Mouse (Mus musculus) left cerebral cortex, postnatal 14 days (tissue): ENCODE data around the gene Hapln4. TPM values are rescaled to one million over a fixed set of nuclear protein-coding genes. Genes with fewer than 3 reads are reported as not detected.
A peak's percentile ranks its signal among the peaks of the same experiment; 100 is the strongest.
"Not testable (repeated sequence)": the region's sequence is repeated elsewhere in the genome, so short reads cannot be mapped to it uniquely, and the experiment has no call there.

ENCODE experiments used
- DNase-seq, 2 experiments: peaks; one replicate each; pipeline ENCODE4 v3.0.0; 2021 to 2022; ENCODE audit warnings: low spot score in 2 of 2, mixed read lengths in 1 of 2
- intact Hi-C: fragments of 180-260 bp; cut with DNase I; formaldehyde crosslinking; loops from one replicate; pipeline ENCODE4 v1.15.1; 2025
- long read RNA-seq, 2 experiments: library from polyadenylated mRNA; stranded (forward); transcript quantifications; one replicate each; pipeline ENCODE4 v2.0.0; 2021
- total RNA-seq, 2 experiments: library from RNA; stranded (reverse); gene quantifications; 2 replicates each; pipeline ENCODE4 v1.2.3; 2021

Hapln4 gene
- total RNA-seq, result 10 to 100 TPM; 17.9 to 20.9 TPM
- long read RNA-seq, experiment 1, transcript Hapln4-201 (5 exons, 3,648 nt), result major isoform, 19 of 33 reads
- long read RNA-seq, experiment 1, partial matches to known transcripts, result 13 of 33 reads
- long read RNA-seq, experiment 1, other reads (novel, unspliced or antisense), result 1 of 33 reads
- long read RNA-seq, experiment 2, transcript Hapln4-201 (5 exons, 3,648 nt), result major isoform, 8 of 19 reads
- long read RNA-seq, experiment 2, partial matches to known transcripts, result 9 of 19 reads
- long read RNA-seq, experiment 2, other reads (novel, unspliced or antisense), result 2 of 19 reads

DNA sequence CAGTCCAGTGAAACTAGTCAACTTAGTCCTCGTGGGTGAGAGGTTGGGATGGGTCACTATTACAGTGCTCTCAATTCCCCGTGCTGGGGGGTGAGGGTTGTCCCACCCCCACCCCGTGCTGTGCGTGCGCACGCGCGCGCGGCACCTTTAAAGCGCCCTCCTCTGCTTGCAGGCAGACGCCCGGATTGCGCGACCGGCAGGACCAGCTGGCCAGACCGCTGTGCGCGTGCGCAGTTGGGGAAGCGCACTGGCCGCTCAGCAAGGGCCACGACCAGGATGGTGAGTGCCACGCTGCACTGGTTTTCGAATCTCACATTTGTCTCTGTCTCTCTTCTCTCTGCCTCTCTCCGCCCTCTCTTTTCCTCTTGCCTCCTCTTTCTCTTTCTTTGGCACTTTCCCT is at the start of gene Hapln4:
Gene Hapln4, plus strand, starts transcription at position 173 of the 400 bp plus-strand sequence.
- no peak for DNase-seq

DNA sequence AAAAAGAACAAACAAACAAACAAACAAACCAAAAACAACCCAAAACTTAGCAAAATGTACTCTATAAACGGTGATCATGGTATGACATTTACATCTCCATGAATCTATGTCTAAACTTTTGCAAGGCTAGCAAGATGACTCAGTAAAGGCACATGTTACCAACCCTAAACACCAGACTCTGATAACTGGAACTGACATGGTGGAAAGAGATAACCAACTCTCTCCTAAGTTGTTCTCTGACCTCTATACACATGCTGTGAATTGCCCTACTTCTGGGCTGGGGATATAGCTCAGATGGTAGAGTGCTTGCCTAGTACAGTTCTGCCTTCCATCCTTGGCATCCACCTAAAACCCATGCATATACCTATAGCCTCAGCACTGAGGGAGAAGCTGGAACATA is 45.3 kb upstream of the Hapln4 start:
- no peak for DNase-seq
- intact Hi-C loops, result no loop called here

More for the DNA sequence above, at the start of gene Hapln4:
- intact Hi-C loops, result no loop called here

DNA sequence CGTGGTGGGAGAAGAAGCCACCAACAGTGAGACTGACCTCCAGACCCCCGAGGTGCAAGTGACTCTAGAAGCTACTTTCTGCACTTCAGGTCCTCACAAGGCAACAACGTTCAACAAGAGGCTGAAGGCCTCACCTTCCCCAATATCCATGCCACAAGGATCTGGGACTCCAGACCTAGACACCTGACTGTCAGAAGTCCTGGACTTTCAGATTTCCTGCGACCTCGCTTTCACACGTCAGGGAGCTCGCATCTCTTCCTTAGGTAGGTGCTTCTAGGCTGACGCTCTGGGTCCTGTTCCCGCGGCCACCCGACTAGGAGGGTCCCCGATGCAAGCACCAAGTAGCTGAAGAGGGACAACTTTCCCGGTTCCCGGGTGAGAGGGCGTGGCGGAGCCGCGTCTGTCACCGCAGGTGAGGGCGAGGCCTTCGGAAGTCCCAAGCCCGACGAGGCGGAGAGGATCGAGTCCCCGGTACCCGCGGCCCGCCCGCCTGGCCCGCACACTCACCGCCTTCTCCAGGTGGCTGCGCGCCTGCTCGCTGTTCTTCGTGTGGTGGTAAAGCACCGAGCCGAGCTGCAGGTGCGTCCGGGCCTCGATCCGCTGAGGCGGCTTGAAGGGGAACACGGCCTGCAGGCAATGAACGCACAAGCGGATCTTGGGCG is 41.2 kb upstream of the Hapln4 start:
- DNase-seq, result peak in 1 of 2 experiments; percentile 36
- intact Hi-C loops, result no loop called here

DNA sequence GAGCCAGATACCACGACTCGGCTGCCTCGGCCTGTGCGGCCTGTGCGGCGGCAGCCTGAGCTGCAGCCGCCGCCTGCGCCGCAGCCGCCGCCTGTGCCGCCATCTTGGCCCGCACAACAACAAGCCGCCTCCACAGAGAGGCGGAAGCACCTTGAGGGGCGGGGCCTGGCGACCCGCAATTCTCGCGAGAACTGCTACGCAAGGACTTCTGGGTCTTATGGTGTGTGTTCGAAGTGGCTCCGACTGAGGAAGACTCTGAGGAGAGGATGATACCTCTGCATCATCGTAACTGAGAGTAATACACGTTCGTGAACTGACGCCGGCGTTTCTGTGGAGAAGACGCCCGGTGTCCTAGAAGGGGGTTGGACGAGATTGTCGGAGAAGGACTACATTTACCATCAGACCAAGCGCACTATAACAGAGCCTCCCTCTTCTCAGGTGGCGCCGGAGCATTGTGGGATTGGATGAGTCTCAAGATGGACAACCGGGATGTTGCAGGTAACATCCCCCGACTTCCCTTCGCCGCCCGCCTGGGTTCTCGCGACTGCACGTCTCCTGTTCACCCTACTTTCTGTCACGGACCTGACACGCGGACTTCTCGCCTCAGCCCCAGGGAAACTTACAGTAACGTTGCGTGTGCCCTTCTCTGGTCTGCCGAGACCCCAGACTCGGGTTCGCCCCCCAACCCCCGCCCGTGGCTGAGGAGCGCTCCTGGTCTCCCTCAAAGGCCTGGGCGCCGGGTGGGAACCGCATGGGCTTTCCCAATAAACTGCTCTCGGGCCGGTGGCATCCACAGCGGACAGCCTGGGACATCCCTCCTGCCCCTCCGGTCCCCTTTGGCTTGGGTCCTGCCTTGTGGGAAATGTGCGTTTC is 40.4 kb upstream of the Hapln4 start, which contains the start of the genes Mau2 and Sugp1:
Gene Mau2, minus strand, starts transcription at position 152 of the 873 bp plus-strand sequence.
Gene Sugp1, plus strand, starts transcription at position 231 of the 873 bp plus-strand sequence.
- intact Hi-C loops, result no loop called here
- peak; percentile 94 to 97 for DNase-seq

DNA sequence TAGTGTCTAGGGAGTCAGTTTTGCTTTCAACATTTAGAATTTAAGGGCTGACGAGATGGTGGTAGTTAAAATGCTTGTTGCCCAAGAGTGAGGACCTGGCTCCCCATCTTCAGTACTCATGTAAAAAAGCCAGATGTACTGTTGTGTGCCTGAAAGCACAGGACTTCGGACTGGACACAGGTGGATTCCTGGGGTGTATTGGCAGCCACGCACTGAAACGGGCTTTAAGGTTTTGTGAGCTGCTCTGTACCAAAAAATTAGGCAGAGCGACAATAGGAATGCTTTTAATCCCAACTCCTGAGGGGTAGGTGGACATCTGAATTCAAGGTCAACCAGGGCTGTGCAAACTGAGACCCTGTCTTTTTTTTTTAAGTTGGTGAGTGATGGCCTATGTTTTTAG is 39.3 kb upstream of the Hapln4 start:
- no peak for DNase-seq
- intact Hi-C loops, result no loop called here

DNA sequence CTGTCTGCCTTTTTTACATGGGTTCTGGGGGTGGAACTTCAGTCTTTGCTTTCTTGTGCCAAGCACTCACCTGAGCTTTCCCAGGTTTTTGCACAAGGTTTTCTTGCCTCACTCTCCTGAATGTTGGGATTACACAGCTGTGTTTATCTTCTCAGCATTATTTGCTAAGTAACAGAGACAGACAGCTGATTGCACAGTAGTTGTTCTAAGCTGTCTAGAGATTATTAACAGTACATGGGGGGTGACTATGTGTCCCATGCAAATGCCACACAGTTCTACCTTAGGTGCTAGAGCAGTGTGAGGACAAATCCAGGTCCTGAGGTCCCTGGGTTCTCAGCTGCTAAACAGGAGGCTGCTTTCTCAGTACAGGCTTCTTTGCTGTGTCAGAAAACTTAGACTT is 33.6 kb upstream of the Hapln4 start:
- DNase-seq, result no peak
- intact Hi-C loops, result no loop called here

DNA sequence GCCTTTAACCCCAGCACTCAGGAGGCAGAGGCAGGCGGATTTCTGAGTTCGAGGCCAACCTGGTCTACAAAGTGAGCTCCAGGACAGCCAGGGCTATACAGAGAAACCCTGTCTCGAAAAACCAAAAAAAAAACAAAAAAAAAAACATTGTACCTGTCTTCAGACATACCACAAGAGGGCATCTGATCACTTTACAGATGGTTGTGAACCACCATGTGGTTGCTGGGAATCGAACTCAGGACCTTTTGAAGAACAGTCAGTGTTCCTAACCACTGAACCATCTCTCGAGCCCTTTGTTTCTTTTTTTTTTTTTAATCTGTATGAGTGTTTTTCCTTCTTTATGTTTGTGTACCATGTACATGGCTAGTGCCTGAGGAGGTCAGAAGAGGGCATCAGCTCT is 32.8 kb upstream of the Hapln4 start:
- DNase-seq, intact Hi-C loops: not testable (repeated sequence)

DNA sequence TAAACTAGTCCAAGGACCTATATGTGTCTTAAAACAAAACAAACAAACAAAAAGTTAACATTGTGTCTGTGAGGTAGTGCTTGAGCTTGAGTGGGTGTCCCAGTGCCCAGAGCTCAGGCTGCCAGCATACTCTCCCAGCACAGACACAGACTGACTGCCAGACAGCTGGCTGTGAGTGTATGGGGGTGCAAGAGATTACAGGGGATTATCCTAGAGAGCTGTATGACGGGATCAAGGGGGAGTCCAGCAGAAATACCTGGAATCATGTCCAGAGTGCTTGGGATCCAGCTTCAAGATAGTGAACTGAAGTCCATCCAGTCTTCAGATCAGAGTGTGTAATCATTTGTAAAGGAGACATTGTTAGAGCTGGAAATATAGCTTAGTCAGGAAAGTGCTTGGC is 25.5 kb upstream of the Hapln4 start:
- DNase-seq, result no peak
- intact Hi-C loops, result no loop called here

DNA sequence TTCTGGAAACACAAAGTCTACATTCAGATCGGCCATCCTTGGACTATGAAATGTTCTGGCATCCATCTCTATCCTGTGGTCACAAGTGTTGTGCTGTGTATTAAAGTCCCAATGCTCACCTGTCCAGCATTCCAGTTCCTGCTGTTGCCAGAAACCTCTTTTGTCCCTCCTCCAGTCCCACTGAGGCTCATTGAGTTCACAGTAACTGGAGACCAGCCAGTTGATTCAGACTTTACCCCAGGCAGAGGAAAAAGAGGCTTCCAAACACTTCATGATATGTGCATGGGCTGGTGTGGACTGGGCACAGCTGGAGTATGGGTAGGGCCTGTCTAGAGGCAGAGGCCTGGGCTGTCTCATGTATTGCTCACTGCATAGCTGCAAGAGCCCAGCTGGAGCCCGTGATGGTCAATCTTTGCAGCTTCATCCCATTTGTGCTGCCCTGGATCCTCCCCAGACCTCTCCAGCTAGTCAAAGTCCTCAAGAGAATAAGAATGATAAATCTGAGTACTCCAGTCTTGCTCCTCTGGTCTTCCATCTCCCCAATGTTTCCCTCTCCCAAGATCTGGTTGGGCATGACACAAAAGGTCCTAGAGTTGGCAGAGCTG is 11.3 kb upstream of the Hapln4 start:
- intact Hi-C loops, result no loop called here
- no peak for DNase-seq

DNA sequence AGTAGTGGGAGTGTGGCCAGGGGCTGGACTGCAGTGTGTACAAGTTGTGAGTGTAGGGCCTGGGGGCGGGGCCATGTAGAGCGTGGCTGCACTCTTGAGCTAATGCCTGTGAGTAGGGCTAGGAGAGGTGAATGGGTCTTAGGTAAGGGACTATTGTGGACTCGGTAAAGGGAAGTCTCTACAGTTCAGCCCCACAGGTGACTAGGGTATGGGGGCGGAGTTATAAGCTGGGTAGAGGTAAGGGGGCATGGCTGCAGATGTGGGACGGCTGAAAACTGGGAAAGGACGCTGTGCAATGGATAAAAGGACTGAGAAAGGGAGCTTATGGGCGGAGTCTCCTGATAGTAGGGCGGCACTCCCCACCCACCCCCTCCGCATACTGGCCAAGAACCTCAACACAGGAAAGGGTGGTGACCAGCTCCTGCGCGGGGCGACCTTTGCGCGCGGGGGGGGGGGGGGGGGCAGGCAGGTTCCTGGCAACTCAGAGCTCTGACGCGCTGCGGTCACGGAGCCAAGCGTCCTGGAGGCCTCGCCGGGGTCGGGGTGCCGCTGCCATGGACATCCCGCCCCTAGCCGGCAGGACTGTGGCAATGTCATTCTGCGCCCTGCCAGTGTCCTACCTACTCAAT is 10.7 kb upstream of the Hapln4 start, which contains the start of gene Tm6sf2:
Gene Tm6sf2, plus strand, starts transcription at position 484 of the 629 bp plus-strand sequence.
- no peak for DNase-seq
- intact Hi-C loops, result no loop called here

DNA sequence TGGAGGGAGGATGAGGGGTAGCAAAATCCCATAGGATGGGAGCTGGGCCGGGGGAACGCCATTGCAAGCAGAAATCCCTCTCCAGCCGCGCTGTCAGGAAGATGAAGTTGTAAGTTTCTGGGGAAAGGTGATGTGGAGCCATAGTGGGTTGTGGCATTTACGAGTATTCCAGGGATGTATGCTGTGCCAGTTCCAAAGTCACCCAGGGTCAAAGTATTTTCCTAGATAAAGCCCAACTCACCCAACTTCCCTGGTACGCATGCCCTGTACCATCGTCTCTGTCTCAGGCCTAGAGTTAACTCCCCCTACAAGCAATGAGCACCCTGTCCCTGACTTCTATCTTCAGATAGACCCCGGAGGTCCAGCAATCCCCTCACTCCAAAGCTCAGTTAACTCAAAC is 10.1 kb upstream of the Hapln4 start:
- intact Hi-C loops, result no loop called here

DNA sequence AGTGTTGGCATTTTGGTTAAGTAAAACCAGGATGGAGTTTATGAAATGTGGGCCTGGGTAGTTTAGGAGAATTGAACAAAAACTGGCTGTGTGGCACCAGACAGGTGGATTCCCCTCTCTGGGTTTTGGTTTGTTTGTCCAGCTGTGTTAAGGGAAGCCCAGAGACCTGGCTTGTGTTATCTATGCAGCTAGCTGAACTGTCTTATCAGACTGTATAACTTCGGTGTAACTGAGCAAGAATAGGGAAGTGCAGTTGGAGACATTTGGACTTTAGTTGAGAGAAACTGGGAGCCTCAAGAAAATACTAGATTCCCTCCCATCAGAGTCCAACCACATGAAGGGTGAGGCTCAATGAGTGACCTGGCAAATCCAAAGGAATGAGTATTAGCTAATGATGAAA is 9.6 kb upstream of the Hapln4 start:
- intact Hi-C loops, result no loop called here
- DNase-seq, result no peak

More for the DNA sequence above, 10.1 kb upstream of the Hapln4 start:
- DNase-seq, result no peak

DNA sequence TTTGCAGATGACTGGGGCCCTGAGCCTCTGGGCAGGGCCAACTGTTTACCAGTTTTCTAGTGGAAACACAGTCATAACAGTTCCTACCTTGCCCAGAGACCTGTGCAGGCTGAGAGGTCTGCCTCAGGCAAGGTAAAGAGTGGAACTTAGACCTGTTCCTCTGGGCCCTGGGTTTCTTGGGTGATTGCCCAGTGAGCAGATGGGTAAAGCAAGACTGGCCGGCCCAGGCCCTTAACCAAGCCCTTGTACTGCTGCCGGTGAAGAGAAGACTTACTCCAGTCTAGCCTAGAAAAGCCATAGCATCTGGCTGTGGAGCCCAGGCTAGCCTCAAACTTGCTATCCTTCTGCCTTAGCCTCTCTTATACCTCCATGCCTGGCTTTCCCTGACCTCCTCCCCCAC is 1.3 kb upstream of the Hapln4 start:
- intact Hi-C loops, result no loop called here
- no peak for DNase-seq

DNA sequence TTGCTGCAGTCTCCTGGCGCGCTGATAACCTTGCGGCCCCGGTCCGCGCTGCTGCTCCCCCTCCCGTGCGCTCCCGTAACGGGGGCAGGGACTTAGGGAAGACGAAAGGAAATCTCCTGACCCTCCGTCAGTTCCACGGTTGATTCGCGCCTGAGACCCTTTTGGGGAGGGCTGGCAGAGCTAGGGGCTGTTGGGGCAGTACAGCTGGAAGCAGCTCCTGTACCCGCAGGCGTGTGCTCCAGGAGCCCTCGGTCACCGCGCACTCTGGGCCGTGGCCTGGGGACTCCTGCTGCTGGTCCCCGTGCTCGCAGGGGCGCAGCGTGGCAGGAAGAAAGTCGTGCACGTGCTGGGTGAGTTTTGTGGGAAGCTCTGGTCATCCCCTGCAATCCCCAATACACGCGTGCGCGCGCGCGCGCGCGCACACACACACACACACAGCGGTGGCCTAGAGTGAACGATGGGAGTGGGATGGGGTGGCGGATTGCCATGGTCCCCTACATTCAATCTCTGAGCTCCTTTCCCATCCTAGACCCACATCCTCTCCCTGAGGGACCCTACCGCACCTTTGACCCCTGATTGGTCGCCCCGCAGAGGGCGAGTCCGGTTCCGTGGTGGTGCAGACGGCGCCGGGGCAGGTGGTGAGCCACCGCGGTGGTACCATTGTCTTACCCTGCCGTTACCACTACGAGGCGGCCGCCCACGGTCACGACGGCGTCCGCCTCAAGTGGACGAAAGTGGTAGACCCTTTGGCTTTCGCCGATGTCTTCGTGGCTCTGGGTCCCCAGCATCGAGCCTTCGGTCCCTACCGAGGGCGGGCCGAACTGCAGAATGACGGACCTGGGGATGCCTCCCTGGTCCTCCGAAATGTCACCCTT is 1.2 kb downstream of the Hapln4 start:
- DNase-seq, result no peak
- intact Hi-C loops, result loop anchor here (5.0 kb wide), 1 partner anchor 138 kb away; no protein-coding TSS in a partner anchor

DNA sequence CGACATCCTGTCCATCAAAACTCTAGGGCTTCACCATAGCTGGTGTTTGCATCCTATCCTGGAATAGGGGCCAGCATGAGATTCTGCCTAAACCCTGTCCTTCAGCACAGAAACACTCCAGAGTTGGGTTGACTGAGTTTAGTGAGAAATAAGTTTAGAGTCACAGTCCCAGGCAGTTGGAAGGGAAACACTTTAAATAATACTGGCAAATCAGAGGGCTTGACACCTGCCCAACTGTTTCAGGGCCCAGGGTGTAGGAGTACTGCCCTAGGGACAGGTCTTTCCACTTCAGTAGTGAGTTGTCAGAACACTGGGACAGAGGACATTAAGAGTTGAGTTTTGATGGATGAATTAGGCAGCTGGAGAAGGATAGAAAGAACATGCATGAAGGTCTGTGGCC is 2.9 kb downstream of the Hapln4 start:
- intact Hi-C loops, result loop anchor here (2.0 to 5.0 kb wide), 2 partner anchors 81 to 136 kb away; no protein-coding TSS in a partner anchor
- DNase-seq, result no peak

DNA sequence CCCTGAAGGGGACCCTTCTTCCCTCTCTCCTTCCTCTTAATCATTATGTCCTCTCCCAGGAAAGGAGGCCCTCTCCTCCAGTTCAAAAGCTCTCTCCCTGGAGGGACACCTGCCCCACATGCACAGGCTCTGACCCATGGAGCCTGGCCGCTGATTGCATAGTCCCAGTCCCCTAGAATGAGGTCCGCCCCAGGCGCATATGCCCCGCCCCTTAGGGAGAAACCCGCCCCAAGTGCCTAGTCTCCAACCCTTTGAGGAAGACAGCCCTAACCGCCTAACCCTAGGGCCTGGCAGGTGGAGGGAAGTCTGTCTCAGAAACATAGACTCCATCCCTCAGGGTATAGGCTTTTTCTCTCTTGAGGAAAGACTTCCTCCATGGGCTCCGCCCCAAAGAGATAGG is 4.0 kb downstream of the Hapln4 start:
- DNase-seq, result no peak

DNA sequence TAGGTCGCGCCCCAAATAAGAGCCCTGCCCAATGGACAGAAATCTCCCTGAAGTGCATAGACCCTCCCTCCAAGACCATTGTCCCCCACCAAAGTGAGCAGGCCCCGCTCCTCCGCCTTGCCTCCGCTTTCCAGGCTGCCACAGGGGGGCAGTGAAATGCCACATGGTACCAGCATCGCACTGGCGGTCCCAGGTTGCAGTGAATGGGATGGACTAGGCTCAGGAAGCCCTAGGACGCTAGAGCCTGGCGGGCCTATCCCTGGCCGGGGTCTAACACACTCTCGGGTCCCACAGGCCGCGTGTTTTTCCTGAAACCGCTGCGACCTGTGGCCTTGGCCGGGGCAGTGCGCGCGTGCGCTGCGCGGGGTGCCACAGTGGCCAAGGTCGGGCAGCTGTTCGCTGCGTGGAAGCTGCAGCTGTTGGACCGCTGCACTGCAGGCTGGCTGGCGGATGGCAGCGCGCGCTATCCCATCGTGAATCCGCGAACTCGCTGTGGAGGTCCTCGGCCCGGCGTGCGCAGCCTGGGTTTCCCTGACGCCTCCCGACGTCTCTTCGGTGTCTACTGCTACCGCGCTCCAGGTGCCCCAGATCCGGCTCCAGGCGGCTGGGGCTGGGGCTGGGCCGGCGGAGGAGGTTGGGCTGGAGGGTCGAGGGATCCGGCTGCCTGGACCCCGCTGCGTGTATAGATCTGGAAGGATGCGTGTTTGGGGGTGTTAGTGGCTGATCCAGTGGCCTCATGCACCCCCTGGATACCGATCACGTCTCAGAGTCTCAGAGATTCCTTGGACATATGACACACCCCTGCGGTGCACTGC is 4.8 kb downstream of the Hapln4 start:
- peak; percentile 64 to 72 for DNase-seq
- intact Hi-C loops, result loop anchor here (2.0 to 5.0 kb wide), 3 partner anchors 33 to 134 kb away; partner anchors contain the start of gene Ncan

More for the DNA sequence above, 4.0 kb downstream of the Hapln4 start:
- intact Hi-C loops, result loop anchor here (2.0 to 5.0 kb wide), 2 partner anchors 80 to 135 kb away; no protein-coding TSS in a partner anchor
